Mouse (Mus musculus): Measurements from ENCODE around the gene Gm21976. TPM values are rescaled to one million over a fixed set of nuclear protein-coding genes. Genes with fewer than 3 reads are reported as not detected.
A peak's percentile ranks its signal among the peaks of the same experiment; 100 is the strongest.

Gene Gm21976
- total RNA-seq, 2 experiments from 2014 or later: not detected

GRCm38 (mm10) chr13:98353709-98354089 is 74.0 kb downstream of the Gm21976 start:
- DNase-seq (ENCODE audit: low spot score in 2 of 2): no peak

- peak; percentile 10 to 23 for DNase-seq (ENCODE audit: low spot score in 2 of 2)
Measured at GRCm38 (mm10) chr13:98354090-98354801, 74.6 kb downstream of the Gm21976 start, which contains the start of gene Foxd1. Gene Foxd1 (plus strand): TSS chr13:98354242.

- DNase-seq (ENCODE audit: low spot score in 2 of 2): peak; percentile 18 to 24
Measured at GRCm38 (mm10) chr13:98354871-98355558, 75.3 kb downstream of the Gm21976 start.

GRCm38 (mm10) chr13:98355559-98356111 is 75.9 kb downstream of the Gm21976 start:
- peak; percentile 25 to 26 for DNase-seq (ENCODE audit: low spot score in 2 of 2)

GRCm38 (mm10) chr13:98356176-98356972 is 76.7 kb downstream of the Gm21976 start:
- no peak for DNase-seq (ENCODE audit: low spot score in 2 of 2)

Other genes starting within 250 kb of the Gm21976 start
- 10 to 100 TPM; 14.2 to 28.0 TPM for gene Arhgef28, start 73.4 kb upstream of the Gm21976 start, total RNA-seq (2021)
- gene Utp15, start 16.8 kb upstream of the Gm21976 start, total RNA-seq (2021): 10 to 100 TPM; 16.4 to 20.1 TPM
- 10 to 100 TPM; 15.4 to 22.9 TPM for gene Ankra2, start 16.8 kb upstream of the Gm21976 start, total RNA-seq (2021)
- gene Btf3, start 37.1 kb downstream of the Gm21976 start, total RNA-seq (2021): 100 to 1,000 TPM; 298 to 383 TPM
- gene Foxd1, start 74.4 kb downstream of the Gm21976 start, total RNA-seq (2021): under 1 TPM; 0.50 to 0.54 TPM
- gene Gm10320, start 212.1 kb downstream of the Gm21976 start, total RNA-seq (2021): not detected

All from adrenal gland, adult 18-20 months (tissue).